Mouse (Mus musculus) adrenal gland, adult 8-10 months (tissue): Measurements from ENCODE around the gene Prnp. TPM values are rescaled to one million over a fixed set of nuclear protein-coding genes. Genes with fewer than 3 reads are reported as not detected.
A peak's percentile ranks its signal among the peaks of the same experiment; 100 is the strongest.

Experiments
- DNase-seq: peaks from one replicate; pipeline ENCODE4 v3.0.0; 2022
- total RNA-seq, 4 experiments: library from RNA; stranded (reverse); gene quantifications; 2 replicates each; pipeline ENCODE4 v1.2.4; 2022

The Prnp gene
- total RNA-seq, 4 experiments from 2014 or later, result 98.3 to 196 (median 146) TPM

- DNase-seq, result peak; percentile 33
Observed at GRCm38 (mm10) chr2:131906846-131907245, 2.9 kb upstream of the Prnp start.

GRCm38 (mm10) chr2:131907311-131907710 is 2.4 kb upstream of the Prnp start:
- DNase-seq, result no peak

GRCm38 (mm10) chr2:131908351-131908861 is 1.3 kb upstream of the Prnp start:
- DNase-seq, result no peak

- DNase-seq, result no peak
Observed at GRCm38 (mm10) chr2:131908906-131909305, 822 bp upstream of the Prnp start.

GRCm38 (mm10) chr2:131910847-131911246 is 1.1 kb downstream of the Prnp start:
- DNase-seq, result no peak

GRCm38 (mm10) chr2:131911341-131911740 is 1.6 kb downstream of the Prnp start:
- no peak for DNase-seq

- no peak for DNase-seq
Observed at GRCm38 (mm10) chr2:131912526-131913258, 3.0 kb downstream of the Prnp start.

GRCm38 (mm10) chr2:131932275-131932902 is 22.7 kb downstream of the Prnp start:
- DNase-seq, result no peak

- no peak for DNase-seq
Observed at GRCm38 (mm10) chr2:131933013-131933412, 23.3 kb downstream of the Prnp start.

GRCm38 (mm10) chr2:131933598-131933997 is 23.9 kb downstream of the Prnp start:
- no peak for DNase-seq

- DNase-seq, result no peak
Observed at GRCm38 (mm10) chr2:131934243-131934642, 24.5 kb downstream of the Prnp start.

GRCm38 (mm10) chr2:131935390-131936105 is 25.8 kb downstream of the Prnp start:
- peak; percentile 55 for DNase-seq

GRCm38 (mm10) chr2:131936410-131936809 is 26.7 kb downstream of the Prnp start:
- DNase-seq, result no peak

- no peak for DNase-seq
Observed at GRCm38 (mm10) chr2:131939404-131940111, 29.8 kb downstream of the Prnp start.

GRCm38 (mm10) chr2:131940506-131940905 is 30.8 kb downstream of the Prnp start:
- DNase-seq, result no peak

- no peak for DNase-seq
Observed at GRCm38 (mm10) chr2:131941501-131941900, 31.8 kb downstream of the Prnp start.

- no peak for DNase-seq
Observed at GRCm38 (mm10) chr2:131944370-131944769, 34.6 kb downstream of the Prnp start.

- DNase-seq, result no peak
Observed at GRCm38 (mm10) chr2:131945225-131945624, 35.5 kb downstream of the Prnp start.

GRCm38 (mm10) chr2:131945765-131946164 is 36.0 kb downstream of the Prnp start:
- no peak for DNase-seq

GRCm38 (mm10) chr2:131946351-131946750 is 36.6 kb downstream of the Prnp start:
- DNase-seq, result no peak

- no peak for DNase-seq
Observed at GRCm38 (mm10) chr2:131948156-131948555, 38.4 kb downstream of the Prnp start.

GRCm38 (mm10) chr2:131948916-131949639 is 39.4 kb downstream of the Prnp start:
- DNase-seq, result no peak
